Mouse (Mus musculus) MEL (cell line): Measurements from ENCODE around the gene Cyp27b1. TPM values are rescaled to one million over a fixed set of nuclear protein-coding genes. Genes with fewer than 3 reads are reported as not detected.

ENCODE experiments used
- DNase-seq: peaks from one replicate; pipeline ENCODE4 v3.0.0; 2011; ENCODE audit warnings: low read depth, low spot score
- H3K27ac ChIP-seq: 2 replicates; pipeline ENCODE4 v1.5.1; 2012; ENCODE audit warnings: low read depth, mild to moderate bottlenecking, control low read depth, low read length, moderate library complexity; ENCODE audit not compliant: control insufficient read depth
- H3K27me3 ChIP-seq, 2 experiments: fragments of 150-350 bp in 1 of 2; sonication (generic) in 1 of 2; 2 replicates each; pipeline ENCODE4 v1.6.1; 2012; ENCODE audit warnings: low read length in 2 of 2, mild to moderate bottlenecking in 2 of 2, improper control_type of control experiment in 1 of 2, moderate library complexity in 1 of 2; ENCODE audit not compliant: insufficient read depth in 2 of 2, control insufficient read depth in 1 of 2
- H3K36me3 ChIP-seq, 2 experiments: 2 replicates each; pipeline ENCODE4 v1.6.1; 2012 to 2014; ENCODE audit warnings: low read length in 2 of 2, improper control_type of control experiment in 1 of 2, inconsistent platforms in 1 of 2, mild to moderate bottlenecking in 1 of 2; ENCODE audit not compliant: insufficient read depth in 2 of 2, control insufficient read depth in 1 of 2
- H3K4me1 ChIP-seq, 2 experiments: fragments of 150-350 bp in 1 of 2; sonication (generic) in 1 of 2; 2 replicates each; pipeline ENCODE4 v1.6.1; 2012; ENCODE audit warnings: low read length in 2 of 2, improper control_type of control experiment in 1 of 2, mild to moderate bottlenecking in 1 of 2; ENCODE audit not compliant: insufficient read depth in 2 of 2, control insufficient read depth in 1 of 2
- H3K4me3 ChIP-seq, 2 experiments: fragments of 150-350 bp in 1 of 2; sonication (generic) in 1 of 2; 2 replicates each; pipeline ENCODE4 v1.5.1; 2012; ENCODE audit warnings: low read depth in 2 of 2, low read length in 2 of 2, mild to moderate bottlenecking in 2 of 2, moderate library complexity in 2 of 2, control low read depth in 1 of 2, improper control_type of control experiment in 1 of 2; ENCODE audit not compliant: control insufficient read depth in 1 of 2, insufficient read depth in 1 of 2
- H3K79me2 ChIP-seq: 2 replicates; pipeline ENCODE4 v1.6.1; 2012; ENCODE audit warnings: mild to moderate bottlenecking, low read length, moderate library complexity; ENCODE audit not compliant: control insufficient read depth, poor library complexity, insufficient read depth
- H3K9ac ChIP-seq: 2 replicates; pipeline ENCODE4 v1.6.1; 2012; ENCODE audit warnings: low read depth, mild to moderate bottlenecking, control low read depth, low read length, moderate library complexity; ENCODE audit not compliant: control insufficient read depth, poor library complexity, severe bottlenecking
- H3K9me3 ChIP-seq: fragments of 150-350 bp; sonication (generic); replicated peaks from 2 replicates; pipeline ENCODE4 v1.6.1; 2012; ENCODE audit warnings: mild to moderate bottlenecking, low read length, improper control_type of control experiment, moderate library complexity; ENCODE audit not compliant: insufficient read depth
- CHD1 ChIP-seq: IDR thresholded peaks from 2 replicates; pipeline ENCODE4 v1.6.1; 2012; ENCODE audit warnings: low read depth, mild to moderate bottlenecking, inconsistent platforms, low read length, improper control_type of control experiment
- E2F4 ChIP-seq: IDR thresholded peaks from 2 replicates; pipeline ENCODE4 v1.6.1; 2011; ENCODE audit warnings: low read depth, low read length, improper control_type of control experiment, borderline replicate concordance
- EP300 ChIP-seq, 2 experiments: IDR thresholded peaks; 2 replicates each; pipeline ENCODE4 v1.6.1; 2011; ENCODE audit warnings: improper control_type of control experiment in 2 of 2, low read length in 2 of 2, low read depth in 1 of 2, mild to moderate bottlenecking in 1 of 2
- ETS1 ChIP-seq: IDR thresholded peaks from 2 replicates; pipeline ENCODE4 v1.6.1; 2012; ENCODE audit warnings: low read depth, mild to moderate bottlenecking, inconsistent platforms, low read length, improper control_type of control experiment, moderate library complexity
- GABPA ChIP-seq: IDR thresholded peaks from 2 replicates; pipeline ENCODE4 v1.6.1; 2012; ENCODE audit warnings: low read depth, mild to moderate bottlenecking, inconsistent platforms, low read length, improper control_type of control experiment, moderate library complexity
- GATA1 ChIP-seq: IDR thresholded peaks from 2 replicates; pipeline ENCODE4 v1.6.1; 2011; ENCODE audit warnings: low read depth, low read length, improper control_type of control experiment
- POLR2AphosphoS5 ChIP-seq: IDR thresholded peaks from 2 replicates; pipeline ENCODE4 v1.6.1; 2012; ENCODE audit warnings: low read depth, borderline replicate concordance, mild to moderate bottlenecking, inconsistent platforms, low read length, moderate library complexity, mixed read lengths
- SMC3 ChIP-seq: IDR thresholded peaks from 2 replicates; pipeline ENCODE4 v1.6.1; 2011; ENCODE audit warnings: low read depth, low read length, improper control_type of control experiment
- UBTF ChIP-seq: IDR thresholded peaks from 2 replicates; pipeline ENCODE4 v1.6.1; 2012; ENCODE audit warnings: low read depth, mild to moderate bottlenecking, inconsistent platforms, low read length, improper control_type of control experiment, moderate library complexity, borderline replicate concordance; ENCODE audit not compliant: insufficient read depth
- USF1 ChIP-seq: IDR thresholded peaks from 2 replicates; pipeline ENCODE4 v1.6.1; 2014; ENCODE audit warnings: low read depth, mild to moderate bottlenecking, inconsistent platforms, low read length, improper control_type of control experiment, moderate library complexity
- ZC3H11A ChIP-seq: IDR thresholded peaks from 2 replicates; pipeline ENCODE4 v1.6.1; 2012; ENCODE audit warnings: low read depth, mild to moderate bottlenecking, inconsistent platforms, low read length, improper control_type of control experiment
- ZNF384 ChIP-seq: IDR thresholded peaks from 2 replicates; pipeline ENCODE4 v1.6.1; 2012; ENCODE audit warnings: low read depth, mild to moderate bottlenecking, inconsistent platforms, low read length, improper control_type of control experiment
- polyA plus RNA-seq, 2 experiments: library from polyadenylated mRNA; stranded (reverse) in 1 of 2; unstranded in 1 of 2; fragments of >175 nt in 1 of 2; fragments of >200 nt in 1 of 2; gene quantifications; 2 replicates each; pipeline versions ENCODE4 v1.2.1 to v1.2.4; 2012; ENCODE audit warnings: low replicate concordance in 2 of 2, low read depth in 1 of 2; ENCODE audit not compliant: insufficient read length in 2 of 2, insufficient read depth in 1 of 2, missing spikeins in 1 of 2
- total RNA-seq: library from RNA; depleted of rRNA; stranded (reverse); fragments of 300-350 nt; gene quantifications from 2 replicates; pipeline ENCODE4 v1.2.3, GENCODE M21; 2012

Gene Cyp27b1
- total and polyA plus RNA-seq, 3 experiments: 0.23 to 0.93 TPM; not detected in 1

DNA sequence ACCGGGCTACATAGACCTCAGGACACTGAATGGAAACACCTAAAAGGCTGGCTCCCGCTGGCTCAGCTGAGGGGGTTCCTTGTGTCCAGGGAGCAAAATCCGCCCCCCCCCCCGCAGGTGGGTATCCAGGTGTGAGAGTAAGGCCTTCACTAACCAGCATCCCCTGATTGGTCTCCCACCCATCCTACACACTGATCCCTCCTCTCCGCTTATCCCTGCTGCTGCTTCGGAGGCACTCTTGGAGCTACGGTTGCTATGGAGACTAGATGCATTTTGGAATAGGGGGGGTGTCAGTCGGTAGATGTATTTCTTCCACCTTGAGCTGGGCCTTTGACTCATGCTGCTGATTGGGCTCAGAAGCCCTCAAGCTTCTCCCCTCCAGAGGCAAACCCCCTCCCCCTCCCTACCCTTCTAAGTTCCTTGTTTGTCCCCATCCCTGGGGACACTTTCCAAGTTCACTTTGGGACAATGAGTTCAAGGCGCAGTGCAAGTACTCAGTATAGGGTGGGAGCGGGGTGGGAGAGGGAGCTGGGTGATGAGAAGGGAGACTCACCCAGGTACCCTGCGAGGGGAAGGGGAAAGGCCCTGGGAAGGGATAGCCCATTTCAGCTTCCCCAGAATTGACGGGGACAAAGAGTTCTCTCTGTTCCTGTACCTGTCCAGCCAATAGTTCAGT, 30.1 kb downstream of the Cyp27b1 start:
- Histone ChIP-seq H3K9ac (no peak overlapping the region), H3K36me3 (no peaks in the 10 kb centered on the region), H3K79me2 (no peaks in the 10 kb centered on the region), H3K27me3 (no peaks in the 10 kb centered on the region), H3K4me3 (no peak overlapping the region), H3K9me3 (no peaks in the 10 kb centered on the region), H3K27ac (no peak overlapping the region), H3K4me1 (no peaks in the 10 kb centered on the region)
- TF ChIP-seq GATA1: no peak
- TF ChIP-seq ZC3H11A: no peak
- TF ChIP-seq UBTF: no peak
- no peak for TF ChIP-seq CHD1
- no peak for TF ChIP-seq E2F4
- TF ChIP-seq ETS1: no peak
- no peak for TF ChIP-seq EP300 (IDR thresholded peaks at IDR 0.05; ENCODE audit: low read depth in 1 of 2, low read length in 2 of 2)
- TF ChIP-seq USF1: no peak
- DNase-seq: no peak

DNA sequence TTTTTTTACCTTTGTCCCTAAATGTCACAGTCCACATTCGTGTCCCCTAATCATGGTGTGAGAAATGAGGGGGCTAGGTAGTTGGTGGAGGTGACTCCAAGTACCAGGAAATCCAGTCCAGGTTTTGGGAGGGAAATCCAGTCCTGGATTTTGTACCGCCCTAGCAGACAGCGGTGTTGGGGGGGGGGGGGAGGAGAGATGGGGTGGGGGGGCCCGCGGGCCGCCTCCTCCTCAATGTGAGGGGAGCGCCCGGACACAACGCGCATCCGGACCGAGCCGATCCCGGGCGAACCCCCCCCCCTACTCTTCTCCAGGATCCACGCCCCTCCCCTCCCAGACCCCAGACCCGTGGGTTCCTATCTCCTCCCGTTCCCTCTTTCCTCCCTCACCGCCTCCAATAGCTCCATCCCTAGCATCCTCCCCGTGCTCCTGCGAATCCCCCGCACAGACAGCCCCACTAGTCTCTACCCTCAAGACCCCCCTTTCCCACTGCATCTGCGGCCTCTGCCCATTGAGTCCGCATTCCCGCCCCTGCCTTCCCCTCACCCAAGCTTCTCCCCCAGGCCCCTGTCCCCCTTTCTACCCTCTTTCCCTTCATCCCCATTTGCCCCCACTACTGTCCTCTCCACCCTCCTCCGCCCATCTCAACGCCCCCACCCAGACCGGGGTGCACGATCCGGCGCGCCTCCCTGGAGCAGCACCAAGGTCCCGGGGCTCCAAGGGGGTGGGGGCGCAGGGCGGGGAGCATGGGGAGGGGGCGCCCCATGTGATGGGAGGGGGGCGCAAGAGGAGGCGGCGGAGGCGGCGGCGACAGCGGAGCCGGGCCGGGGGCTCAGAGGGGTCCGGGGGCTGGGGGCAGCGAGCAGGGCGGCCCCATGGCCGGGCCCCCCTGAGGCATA, 30.9 kb downstream of the Cyp27b1 start:
- no peak overlapping the region for H3K9ac ChIP-seq
- no peaks in the 10 kb centered on the region for H3K36me3 ChIP-seq
- TF ChIP-seq CHD1 (no peak), POLR2AphosphoS5 (no peak), SMC3 (no peak), GABPA (no peak), ZNF384 (no peak)
- DNase-seq: no peak
- H3K4me1 ChIP-seq: no peaks in the 10 kb centered on the region
- no peaks in the 10 kb centered on the region for H3K27me3 ChIP-seq
- H3K9me3 ChIP-seq: no peaks in the 10 kb centered on the region
- H3K79me2 ChIP-seq: no peaks in the 10 kb centered on the region
- H3K27ac ChIP-seq: no peak overlapping the region
- no peak overlapping the region for H3K4me3 ChIP-seq
